Mouse (Mus musculus) embryonic facial prominence, embryonic 13.5 days (tissue): ENCODE data around the gene Dao. TPM values are rescaled to one million over a fixed set of nuclear protein-coding genes. Genes with fewer than 3 reads are reported as not detected.
A peak's percentile ranks its signal among the peaks of the same experiment; 100 is the strongest.

Source experiments
- ATAC-seq: fragments of 200-750 bp; cut with Nextera tagmentation; 2 replicates; pipeline ENCODE4 v1.8.0; 2017; ENCODE audit warnings: low read depth; ENCODE audit not compliant: insufficient number of reproducible peaks, insufficient read depth, low FRiP score, low TSS enrichment
- H3K27ac ChIP-seq: fragments of 300-500 bp; sonication (generic); 2 replicates; pipeline ENCODE4 v1.5.1; 2015; ENCODE audit warnings: moderate library complexity, mild to moderate bottlenecking, inconsistent platforms
- H3K27me3 ChIP-seq: fragments of 300-500 bp; sonication (generic); 2 replicates; pipeline ENCODE4 v1.6.1; 2015; ENCODE audit warnings: mild to moderate bottlenecking, inconsistent platforms
- H3K36me3 ChIP-seq: fragments of 300-500 bp; sonication (generic); 2 replicates; pipeline ENCODE4 v1.6.1; 2015; ENCODE audit warnings: mild to moderate bottlenecking, inconsistent platforms
- H3K4me1 ChIP-seq: fragments of 300-500 bp; sonication (generic); 2 replicates; pipeline ENCODE4 v1.6.1; 2015; ENCODE audit warnings: inconsistent platforms
- H3K4me2 ChIP-seq: fragments of 300-500 bp; sonication (generic); 2 replicates; pipeline ENCODE4 v1.6.1; 2015; ENCODE audit warnings: moderate library complexity, mild to moderate bottlenecking, inconsistent platforms
- H3K4me3 ChIP-seq: fragments of 300-500 bp; sonication (generic); 2 replicates; pipeline ENCODE4 v1.5.1; 2015; ENCODE audit warnings: mild to moderate bottlenecking, inconsistent platforms
- H3K9ac ChIP-seq: fragments of 300-500 bp; sonication (generic); 2 replicates; pipeline ENCODE4 v1.6.1; 2015; ENCODE audit warnings: mild to moderate bottlenecking, inconsistent platforms
- H3K9me3 ChIP-seq: fragments of 300-500 bp; sonication (generic); 2 replicates; pipeline ENCODE4 v1.6.1; 2016; ENCODE audit warnings: inconsistent platforms
- WGBS: fragments of 180-500 bp; shearing (Covaris S2); methylation state at CpG from one replicate; pipeline ENCODE4 v1.1.7; 2015; ENCODE audit warnings: mixed read lengths; 5-methylcytosine and 5-hydroxymethylcytosine counted together
- polyA plus RNA-seq: library from polyadenylated mRNA; unstranded; fragments of >200 nt; fragmentation: Nextera tagmentation; extraction: Ambion mirVana; gene quantifications from 2 replicates; pipeline ENCODE4 v1.2.1, GENCODE M21; 2015

Gene Dao
- polyA plus RNA-seq = not detected in 2 replicates

DNA sequence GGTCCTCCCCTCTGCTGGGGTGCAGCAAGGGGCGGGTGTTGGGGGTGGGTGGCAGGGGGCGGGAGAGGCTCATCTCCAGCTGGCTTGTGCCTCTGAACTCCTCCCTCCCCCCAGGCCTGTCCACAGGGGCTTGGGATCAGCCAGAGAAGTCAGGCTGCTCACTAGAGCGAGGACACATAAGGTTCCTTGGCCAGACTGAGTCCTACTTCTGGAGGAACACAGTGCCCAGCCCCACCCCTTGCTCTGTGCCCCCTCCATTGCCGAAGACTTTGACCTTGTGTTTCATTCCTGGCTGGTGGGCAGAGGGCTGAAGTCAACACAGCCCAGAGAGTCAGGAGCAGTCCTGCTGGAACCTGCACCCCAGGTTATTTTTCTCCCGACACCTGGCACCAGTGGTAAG, at the start of gene Dao:
TSS of gene Dao (plus strand) at position 162 of the 400 bp plus-strand sequence.
- WGBS = 54% methylated on average over 5 of the region's 5 CpGs
- no peak for ATAC-seq
- Histone ChIP-seq H3K4me1 (no peaks in the 10 kb centered on the region), H3K27ac (no peak within 1 kb of the TSS), H3K27me3 (no peaks in the 10 kb centered on the region), H3K4me2 (no peak within 1 kb of the TSS), H3K4me3 (no peak within 1 kb of the TSS), H3K36me3 (no peaks in the 10 kb centered on the region), H3K9me3 (no peaks in the 10 kb centered on the region), H3K9ac (no peak within 1 kb of the TSS)

DNA sequence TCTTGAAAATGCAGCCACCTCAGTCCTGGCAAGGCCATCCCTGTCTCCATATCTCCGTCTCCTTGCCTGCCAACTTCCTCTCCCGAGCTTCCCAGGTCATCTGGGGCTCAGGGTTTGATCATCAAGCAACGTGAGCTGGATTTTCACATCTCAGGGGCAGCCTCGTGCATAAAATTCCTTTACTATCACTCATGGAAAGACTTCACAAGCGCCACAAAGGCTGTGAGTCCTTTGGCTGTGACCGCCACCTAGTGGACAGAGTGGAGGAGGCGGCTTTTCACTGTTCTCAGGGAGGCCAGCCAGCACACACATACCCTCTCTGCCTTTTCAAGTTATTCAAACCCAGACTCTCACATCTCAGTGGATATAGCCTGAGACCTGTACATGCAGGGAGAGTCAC, 49.1 kb upstream of the Dao start:
- Histone ChIP-seq H3K27ac (no peak overlapping the region), H3K4me2 (no peak overlapping the region)
- ATAC-seq = no peak

DNA sequence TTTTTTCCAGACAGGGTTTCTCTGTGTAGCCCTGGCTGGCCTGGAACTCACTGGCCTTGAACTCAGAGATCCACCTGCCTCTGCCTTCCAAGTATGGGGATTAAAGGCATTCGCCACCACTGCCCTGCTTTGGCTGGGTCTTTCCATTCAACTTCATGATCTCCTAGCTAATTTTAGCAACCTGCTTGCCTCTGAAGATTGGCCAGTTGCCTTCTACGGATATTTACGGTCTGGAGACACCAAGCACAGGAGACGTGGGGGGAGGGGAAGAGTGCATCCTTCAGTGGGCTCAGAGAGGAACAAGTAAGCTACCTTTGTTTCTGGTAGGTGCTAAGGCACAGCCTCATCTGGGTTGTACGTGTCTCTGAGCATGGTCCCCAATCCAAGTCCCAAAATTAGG, 48.2 kb upstream of the Dao start:
- Histone ChIP-seq H3K9me3 (no peaks in the 10 kb centered on the region), H3K27me3 (no peaks in the 10 kb centered on the region), H3K4me3 (no peak overlapping the region), H3K36me3 (peaks cover 58% of the 10 kb centered on the region), H3K9ac (no peak overlapping the region), H3K27ac (no peak overlapping the region), H3K4me1 (peaks cover 12% of the 10 kb centered on the region), H3K4me2 (no peak overlapping the region)
- no peak for ATAC-seq
- 86% methylated on average over 5 of the region's 5 CpGs for WGBS

More for the DNA sequence above, 49.1 kb upstream of the Dao start:
- Histone ChIP-seq H3K36me3 (peaks cover 67% of the 10 kb centered on the region), H3K9ac (no peak overlapping the region), H3K4me3 (no peak overlapping the region), H3K9me3 (no peaks in the 10 kb centered on the region), H3K4me1 (peaks cover 8% of the 10 kb centered on the region; the same call in 1 of the 2 replicates), H3K27me3 (no peaks in the 10 kb centered on the region)
- 10% methylated on average over 7 of the region's 7 CpGs for whole genome bisulfite sequencing

GRCm38 (mm10) chr5:113955691-113956090, 47.8 kb upstream of the Dao start:
- ATAC-seq = no peak
- peaks cover 12% of the 10 kb centered on the region for H3K4me1 ChIP-seq
- no peak overlapping the region for H3K4me2 ChIP-seq
- no peak overlapping the region for H3K27ac ChIP-seq
- H3K9ac ChIP-seq = no peak overlapping the region
- H3K27me3 ChIP-seq = no peaks in the 10 kb centered on the region
- peaks cover 54% of the 10 kb centered on the region for H3K36me3 ChIP-seq
- H3K4me3 ChIP-seq = no peak overlapping the region
- 90% methylated on average over 8 of the region's 8 CpGs for WGBS
- H3K9me3 ChIP-seq = no peaks in the 10 kb centered on the region

- 6% methylated on average over 4 of the region's 4 CpGs for WGBS
- ATAC-seq = no peak
- no peak overlapping the region for H3K4me3 ChIP-seq
- no peak overlapping the region for H3K4me2 ChIP-seq
- H3K27ac ChIP-seq = no peak overlapping the region
- H3K9me3 ChIP-seq = no peaks in the 10 kb centered on the region
- no peaks in the 10 kb centered on the region for H3K27me3 ChIP-seq
- H3K4me1 ChIP-seq = peaks cover 8% of the 10 kb centered on the region; the same call in 1 of the 2 replicates
- no peak overlapping the region for H3K9ac ChIP-seq
- H3K36me3 ChIP-seq = peaks cover 52% of the 10 kb centered on the region
Measured at GRCm38 (mm10) chr5:113956510-113956909, 47.0 kb upstream of the Dao start.

DNA sequence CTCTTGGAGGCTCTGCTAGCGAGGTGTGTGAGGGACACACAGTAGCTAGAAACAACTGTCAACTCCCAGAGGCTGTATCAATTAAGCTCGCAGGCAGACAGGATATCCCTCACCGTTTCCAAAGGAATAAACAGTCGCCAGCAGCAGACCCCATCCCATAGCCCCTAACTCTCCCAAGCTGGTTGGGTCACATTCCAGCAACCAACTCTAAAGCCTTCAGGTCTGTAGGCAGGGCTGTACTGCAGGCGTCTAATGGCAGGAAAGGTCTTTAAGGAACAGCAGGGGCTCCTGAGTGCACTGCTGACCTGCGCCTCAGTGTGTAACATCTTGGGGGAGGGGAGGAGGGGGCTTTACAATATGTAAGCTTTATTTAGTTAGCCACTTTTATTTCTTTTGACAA, 44.5 kb upstream of the Dao start:
- Histone ChIP-seq H3K9ac (no peak overlapping the region), H3K4me2 (0 out of 2 replicates have a peak overlapping the region, but pooled peaks have one; percentile 14), H3K27me3 (no peaks in the 10 kb centered on the region), H3K27ac (no peak overlapping the region), H3K36me3 (peaks cover 41% of the 10 kb centered on the region), H3K4me1 (peaks cover 7% of the 10 kb centered on the region; the same call in 1 of the 2 replicates), H3K9me3 (no peaks in the 10 kb centered on the region), H3K4me3 (no peak overlapping the region)
- 13% methylated on average over 6 of the region's 6 CpGs for WGBS
- ATAC-seq = no peak

- H3K4me2 ChIP-seq = no peak overlapping the region
- no peak overlapping the region for H3K9ac ChIP-seq
- H3K27ac ChIP-seq = no peak overlapping the region
- H3K36me3 ChIP-seq = peaks cover 47% of the 10 kb centered on the region
- no peaks in the 10 kb centered on the region for H3K27me3 ChIP-seq
- peaks cover 7% of the 10 kb centered on the region; the same call in 1 of the 2 replicates for H3K4me1 ChIP-seq
- WGBS = 80% methylated on average over 8 of the region's 8 CpGs
- ATAC-seq = no peak
- no peak overlapping the region for H3K4me3 ChIP-seq
- H3K9me3 ChIP-seq = no peaks in the 10 kb centered on the region
Measured at GRCm38 (mm10) chr5:113960416-113960815, 43.1 kb upstream of the Dao start.

GRCm38 (mm10) chr5:113961776-113962175, 41.7 kb upstream of the Dao start:
- WGBS = 66% methylated on average over 7 of the region's 7 CpGs
- H3K4me3 ChIP-seq = no peak overlapping the region
- no peak overlapping the region for H3K4me2 ChIP-seq
- no peak for ATAC-seq
- H3K9me3 ChIP-seq = no peaks in the 10 kb centered on the region
- peaks cover 55% of the 10 kb centered on the region for H3K36me3 ChIP-seq
- H3K27me3 ChIP-seq = no peaks in the 10 kb centered on the region
- no peak overlapping the region for H3K9ac ChIP-seq
- H3K4me1 ChIP-seq = peaks cover 7% of the 10 kb centered on the region; the same call in 1 of the 2 replicates
- H3K27ac ChIP-seq = no peak overlapping the region

DNA sequence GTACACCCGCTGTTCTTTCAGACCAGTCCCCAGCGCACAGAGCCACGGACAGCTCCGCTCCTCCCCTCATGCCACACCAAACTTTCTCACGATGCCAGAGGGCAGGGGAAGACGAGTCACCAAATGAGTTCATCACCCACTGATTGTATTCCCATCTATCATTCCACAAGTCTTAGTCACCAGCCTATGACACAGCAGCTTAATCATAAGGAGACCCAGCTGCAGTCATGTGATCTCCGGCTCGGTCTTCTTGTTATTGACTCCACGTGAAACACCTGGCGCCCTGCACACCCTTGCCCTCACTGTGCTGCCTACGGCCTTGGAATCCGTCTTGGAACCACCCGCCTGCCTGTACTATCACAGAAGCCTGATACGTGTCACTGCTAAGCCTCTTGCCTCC, 38.5 kb upstream of the Dao start:
- 86% methylated on average over 14 of the region's 14 CpGs for whole genome bisulfite sequencing
- H3K36me3 ChIP-seq = peaks cover 71% of the 10 kb centered on the region

DNA sequence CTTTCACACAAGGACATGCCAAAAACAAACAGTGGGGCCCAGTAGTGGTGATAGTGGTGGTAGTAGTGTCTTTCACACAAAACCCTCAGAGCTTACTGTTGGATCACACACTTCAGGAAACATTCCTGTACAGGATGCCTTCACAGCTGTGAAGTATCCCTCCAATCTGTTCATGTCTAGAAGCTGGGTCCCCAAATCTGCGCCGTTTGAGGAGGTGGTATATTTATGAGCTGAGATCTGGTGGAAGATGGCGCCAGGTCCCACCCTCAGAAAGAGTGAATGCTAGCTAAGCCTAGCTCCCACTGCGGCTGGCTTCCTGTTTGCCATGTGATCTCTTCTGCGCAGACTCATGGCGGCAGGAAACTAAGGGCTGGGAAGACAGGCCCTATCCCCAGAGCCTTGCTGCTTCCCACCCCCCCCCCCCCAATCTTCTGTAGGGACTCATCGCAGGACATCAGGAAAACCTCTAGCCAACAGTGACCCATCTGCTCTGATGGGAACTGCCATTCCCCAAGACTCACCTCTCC, 37.8 kb upstream of the Dao start:
- 92% methylated on average over 7 of the region's 7 CpGs for WGBS
- Histone ChIP-seq H3K9ac (no peak overlapping the region), H3K27me3 (no peaks in the 10 kb centered on the region), H3K27ac (no peak overlapping the region), H3K4me2 (no peak overlapping the region), H3K4me3 (no peak overlapping the region), H3K4me1 (no peaks in the 10 kb centered on the region), H3K36me3 (peaks cover 74% of the 10 kb centered on the region), H3K9me3 (no peaks in the 10 kb centered on the region)
- ATAC-seq = no peak

More for the DNA sequence above, 38.5 kb upstream of the Dao start:
- ATAC-seq = no peak
- peaks cover under 1% of the 10 kb centered on the region; the same call in 1 of the 2 replicates for H3K4me1 ChIP-seq
- no peak overlapping the region for H3K27ac ChIP-seq
- H3K9me3 ChIP-seq = no peaks in the 10 kb centered on the region
- H3K4me2 ChIP-seq = no peak overlapping the region
- no peak overlapping the region for H3K4me3 ChIP-seq
- H3K27me3 ChIP-seq = no peaks in the 10 kb centered on the region
- no peak overlapping the region for H3K9ac ChIP-seq

DNA sequence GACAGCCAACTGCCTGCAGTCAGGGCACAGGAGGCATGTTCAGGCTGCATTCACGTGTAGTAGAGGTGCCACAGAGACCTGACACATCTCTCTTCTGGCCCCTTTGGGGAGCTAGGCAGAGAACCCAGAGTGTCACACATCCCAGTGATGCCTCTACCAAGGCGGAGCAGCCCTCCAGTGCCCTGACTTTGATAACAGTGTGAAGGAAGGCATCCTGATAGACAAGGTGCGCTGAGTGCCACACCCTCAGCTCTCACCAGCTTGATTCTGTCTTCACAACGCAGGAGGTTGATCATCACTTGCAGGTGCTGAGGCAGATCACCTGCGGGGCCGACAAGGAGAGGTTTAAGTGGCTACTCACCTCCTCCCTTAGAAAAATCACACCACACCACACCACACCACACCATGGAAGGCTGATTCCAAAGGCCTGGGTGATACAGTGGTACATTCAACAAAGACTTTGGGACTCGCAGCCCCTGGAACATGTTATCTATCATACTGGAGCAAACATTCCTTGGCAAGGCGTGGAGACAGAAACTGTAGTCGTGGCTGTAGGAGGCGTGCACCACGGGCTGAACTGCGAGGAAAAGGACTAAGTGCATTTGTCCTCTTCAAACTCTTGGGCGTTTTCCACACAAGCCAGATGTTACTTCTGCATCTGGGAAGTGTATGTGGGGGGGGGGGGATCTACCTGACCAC, 36.9 kb upstream of the Dao start:
- no peaks in the 10 kb centered on the region for H3K4me1 ChIP-seq
- no peak for ATAC-seq
- no peak overlapping the region for H3K4me3 ChIP-seq
- no peaks in the 10 kb centered on the region for H3K9me3 ChIP-seq
- no peaks in the 10 kb centered on the region for H3K27me3 ChIP-seq
- peaks cover 67% of the 10 kb centered on the region for H3K36me3 ChIP-seq
- H3K9ac ChIP-seq = no peak overlapping the region
- no peak overlapping the region for H3K4me2 ChIP-seq
- H3K27ac ChIP-seq = no peak overlapping the region
- 85% methylated on average over 13 of the region's 13 CpGs for WGBS

DNA sequence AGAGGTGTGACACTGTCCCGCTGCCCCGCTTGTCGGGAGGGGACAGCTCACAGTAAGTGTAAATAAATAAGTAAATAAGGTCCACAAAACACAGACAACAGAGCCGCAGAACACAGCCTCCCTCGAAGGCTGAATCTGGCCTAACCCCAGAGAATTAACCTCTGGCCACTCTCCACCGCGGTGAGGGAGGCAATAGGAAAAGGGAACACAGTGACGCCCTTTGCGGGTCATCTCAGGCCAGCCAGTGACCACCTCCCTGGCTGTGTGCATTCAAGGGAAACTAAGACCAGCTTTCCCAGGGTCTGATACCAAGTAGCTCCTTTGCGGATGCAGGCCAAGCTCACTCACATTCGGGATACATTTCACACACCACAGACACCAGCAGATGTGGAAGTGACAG, 35.1 kb upstream of the Dao start:
- Histone ChIP-seq H3K36me3 (peaks cover 66% of the 10 kb centered on the region), H3K27ac (no peak overlapping the region), H3K4me1 (peaks cover 12% of the 10 kb centered on the region), H3K27me3 (no peaks in the 10 kb centered on the region), H3K9ac (no peak overlapping the region), H3K4me2 (no peak overlapping the region), H3K9me3 (no peaks in the 10 kb centered on the region), H3K4me3 (no peak overlapping the region)
- WGBS = 77% methylated on average over 11 of the region's 11 CpGs
- ATAC-seq = no peak
